Comparison of ENCODE assay signal across 28 mouse cellular contexts in genomic region chr14:98023540-98023939, GRCm38 (mm10).
"Had no signal": no experiment of that assay in that cellular context is flagged by ENCODE, and none has a peak within 500 bp of the region (broad histone marks: within the 10 kb centered on the region; RNA-seq: fewer than 3 reads in every experiment).

No protein-coding gene starts in this region.

- H3K4me1 ChIP-seq: embryonic facial prominence, embryonic 12.5 days; embryonic facial prominence, embryonic 13.5 days; embryonic facial prominence, embryonic 15.5 days had no signal

- ATAC-seq: forebrain, embryonic 13.5 days; forebrain, embryonic 14.5 days; forebrain, embryonic 15.5 days; forebrain, embryonic 16.5 days; forebrain, postnatal 0 days had no signal

- H3K9me3 ChIP-seq: embryonic facial prominence, embryonic 10.5 days; embryonic facial prominence, embryonic 12.5 days; embryonic facial prominence, embryonic 13.5 days; embryonic facial prominence, embryonic 15.5 days; forebrain, embryonic 10.5 days; forebrain, embryonic 12.5 days; forebrain, embryonic 13.5 days; forebrain, embryonic 15.5 days had no signal

- H3K27me3 ChIP-seq: embryonic facial prominence, embryonic 12.5 days; embryonic facial prominence, embryonic 13.5 days; embryonic facial prominence, embryonic 15.5 days; forebrain, embryonic 12.5 days; forebrain, embryonic 13.5 days; forebrain, embryonic 15.5 days had no signal

- H3K27ac ChIP-seq: embryonic facial prominence, embryonic 10.5 days; embryonic facial prominence, embryonic 12.5 days; embryonic facial prominence, embryonic 13.5 days; embryonic facial prominence, embryonic 15.5 days; forebrain, embryonic 10.5 days; forebrain, embryonic 12.5 days; forebrain, embryonic 13.5 days; forebrain, embryonic 15.5 days; gastrocnemius, adult 2 months had no signal

- H3K4me2 ChIP-seq: embryonic facial prominence, embryonic 12.5 days; embryonic facial prominence, embryonic 13.5 days; embryonic facial prominence, embryonic 15.5 days; forebrain, embryonic 12.5 days; forebrain, embryonic 13.5 days; forebrain, embryonic 15.5 days had no signal

- H3K36me3 ChIP-seq: embryonic facial prominence, embryonic 10.5 days; embryonic facial prominence, embryonic 12.5 days; embryonic facial prominence, embryonic 13.5 days; embryonic facial prominence, embryonic 15.5 days; forebrain, embryonic 12.5 days; forebrain, embryonic 15.5 days had no signal

- DNase-seq: cerebellum, adult 2 months; cerebellum, adult 8-10 months; cerebellum, adult 9-10 months; cerebellum, adult 9-11 months; cerebellum, postnatal 10 days; cerebellum, postnatal 14 days; cerebellum, postnatal 25 days; cerebellum, postnatal 36 days; embryo, embryonic 11 days; forebrain, postnatal 0 days; gastrocnemius, adult 2 months; gastrocnemius, postnatal 10 days; gastrocnemius, postnatal 14 days; gastrocnemius, postnatal 25 days; gastrocnemius, postnatal 36 days; heart, adult 11 months; heart, adult 18-20 months had no signal

- H3K4me3 ChIP-seq: embryonic facial prominence, embryonic 10.5 days; embryonic facial prominence, embryonic 12.5 days; embryonic facial prominence, embryonic 13.5 days; embryonic facial prominence, embryonic 15.5 days; erythroblast, embryonic 14.5 days; forebrain, embryonic 10.5 days; forebrain, embryonic 12.5 days; forebrain, embryonic 13.5 days; forebrain, embryonic 15.5 days; gastrocnemius, adult 2 months had no signal

- H3K9ac ChIP-seq: embryonic facial prominence, embryonic 12.5 days; embryonic facial prominence, embryonic 13.5 days; embryonic facial prominence, embryonic 15.5 days; forebrain, embryonic 12.5 days; forebrain, embryonic 13.5 days; forebrain, embryonic 15.5 days; forebrain, postnatal 0 days had no signal
